Mouse (Mus musculus) ES-E14 (cell line): ENCODE measurements at regions not wholly inside any gene's neighbourhood (a gene's known extent, or its start where the extent isn't known, plus 50 kb on each side); places are given as distances from the start of the nearest gene placed in this dataset.

Source experiments
- HCFC1 ChIP-seq: IDR thresholded peaks from 2 replicates; pipeline ENCODE4 v1.6.1; 2012; ENCODE audit warnings: low read length, inconsistent platforms, borderline replicate concordance; ENCODE audit not compliant: insufficient read depth
- MAFK ChIP-seq: IDR thresholded peaks from 2 replicates; pipeline ENCODE4 v1.6.1; 2014; ENCODE audit warnings: mild to moderate bottlenecking, low read depth, low read length, inconsistent platforms; ENCODE audit not compliant: insufficient read depth

DNA sequence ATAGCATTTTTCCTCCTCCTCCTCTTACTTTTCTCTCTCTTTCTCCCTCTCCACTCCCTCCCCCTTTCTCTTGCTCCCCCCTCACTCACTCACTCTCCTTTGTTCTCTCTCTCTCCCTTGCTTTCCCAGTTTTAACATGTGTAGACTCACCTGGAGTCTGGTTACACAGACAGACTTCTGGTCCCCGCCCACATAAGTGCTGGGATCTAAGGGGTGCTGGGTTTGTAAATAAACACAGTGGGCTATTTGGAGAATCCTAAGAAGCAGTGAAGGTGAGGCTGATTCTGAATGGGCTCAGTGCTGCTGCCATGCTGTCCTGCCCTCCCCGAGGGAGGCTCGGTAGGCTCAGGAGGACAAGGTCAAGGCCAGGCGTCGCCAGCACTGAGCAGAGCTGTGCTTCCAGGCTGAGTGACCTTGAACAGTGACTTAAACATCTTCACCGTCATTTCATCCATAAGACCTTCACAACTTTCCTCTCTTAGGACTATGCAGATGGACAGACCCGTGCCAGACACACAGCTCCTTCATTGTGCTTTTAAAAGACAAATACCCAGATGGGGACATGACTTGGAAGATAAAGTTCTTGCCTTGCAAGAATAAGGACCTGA lies 186.7 kb upstream of the Myt1l start:
- TF ChIP-seq MAFK (no peak), HCFC1 (no peak)
